In the genomic region with DNA sequence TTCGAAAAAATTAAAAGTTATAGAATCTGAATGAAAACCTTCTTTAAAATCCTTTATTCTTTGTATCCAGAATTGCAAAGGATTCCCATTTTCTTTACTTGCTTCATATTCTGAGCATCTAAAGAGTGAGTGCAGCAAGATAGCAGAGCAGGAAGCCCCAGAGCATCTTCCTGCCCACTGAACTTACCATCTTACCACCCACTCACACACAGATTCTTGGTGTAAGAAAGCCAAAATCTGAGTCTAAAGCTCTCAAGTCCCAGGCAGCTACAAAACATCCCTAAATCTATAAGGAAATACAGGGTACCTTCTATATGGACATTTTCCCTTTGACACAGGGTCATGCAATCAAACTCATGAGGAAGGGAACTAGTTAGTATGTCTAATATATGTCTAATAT, we compare ENCODE assay signal across 16 mouse cellular contexts.
"Had no signal": no experiment of that assay in that cellular context is flagged by ENCODE, and none has a peak within 500 bp of the region (broad histone marks: within the 10 kb centered on the region; RNA-seq: fewer than 3 reads in every experiment).

No protein-coding gene starts in this region.

- H3K4me3 ChIP-seq: neural tube, embryonic 13.5 days; neural tube, embryonic 15.5 days; stomach, embryonic 15.5 days had no signal

- DNase-seq: retina, postnatal 1 day; right cerebral cortex, adult 18-20 months; right cerebral cortex, postnatal 14 days; right cerebral cortex, postnatal 25 days; right cerebral cortex, postnatal 4 days; spleen, adult 18-20 months; thymus, adult 18-20 months; thymus, adult 2 months; thymus, postnatal 14 days; thymus, postnatal 25 days; thymus, postnatal 36 days; thymus, postnatal 4 days had no signal

- H3K27ac ChIP-seq: neural tube, embryonic 13.5 days; neural tube, embryonic 15.5 days; stomach, embryonic 15.5 days; stomach, postnatal 0 days had no signal

- H3K27me3 ChIP-seq: neural tube, embryonic 13.5 days; neural tube, embryonic 15.5 days; stomach, embryonic 15.5 days had no signal

- H3K9ac ChIP-seq: neural tube, embryonic 13.5 days; neural tube, embryonic 15.5 days; stomach, embryonic 15.5 days had no signal

- H3K4me2 ChIP-seq: neural tube, embryonic 13.5 days; neural tube, embryonic 15.5 days; stomach, embryonic 15.5 days had no signal

- H3K36me3 ChIP-seq: neural tube, embryonic 13.5 days; neural tube, embryonic 15.5 days; stomach, embryonic 15.5 days had no signal

- H3K9me3 ChIP-seq: neural tube, embryonic 13.5 days; neural tube, embryonic 15.5 days; stomach, embryonic 15.5 days had no signal

- H3K4me1 ChIP-seq: stomach, embryonic 15.5 days had no signal
